Mouse (Mus musculus) spleen, postnatal 4 days (tissue): ENCODE measurements at regions not wholly inside any gene's neighbourhood (a gene's known extent, or its start where the extent isn't known, plus 50 kb on each side); places are given as distances from the start of the nearest gene placed in this dataset.
"Not testable (repeated sequence)": the region's sequence is repeated elsewhere in the genome, so short reads cannot be mapped to it uniquely, and the experiment has no call there.

Source experiments
- DNase-seq, 2 experiments: peaks; one replicate each; pipeline ENCODE4 v3.0.0; 2022; ENCODE audit warnings: low spot score in 2 of 2

DNA sequence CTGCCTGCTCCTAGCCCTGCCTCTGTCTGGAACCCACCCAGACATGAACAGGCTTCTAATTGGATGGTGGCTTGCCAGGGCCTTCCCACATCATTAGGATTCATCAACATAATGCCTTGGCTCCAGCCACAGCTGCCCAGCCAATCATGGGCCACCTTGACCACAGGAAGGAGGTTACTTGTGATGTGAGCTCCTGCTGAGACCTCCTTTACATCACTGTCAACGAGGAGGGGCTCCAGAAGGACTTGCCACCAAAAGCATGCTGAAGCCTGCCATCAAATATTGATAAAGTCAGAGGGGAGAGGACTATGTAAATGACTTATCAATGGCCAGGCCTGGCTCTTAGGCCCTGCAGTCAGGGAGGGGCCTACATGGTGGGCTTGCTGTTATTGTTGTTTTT, 175.6 kb downstream of the Map1s start:
- DNase-seq: not testable (repeated sequence)

DNA sequence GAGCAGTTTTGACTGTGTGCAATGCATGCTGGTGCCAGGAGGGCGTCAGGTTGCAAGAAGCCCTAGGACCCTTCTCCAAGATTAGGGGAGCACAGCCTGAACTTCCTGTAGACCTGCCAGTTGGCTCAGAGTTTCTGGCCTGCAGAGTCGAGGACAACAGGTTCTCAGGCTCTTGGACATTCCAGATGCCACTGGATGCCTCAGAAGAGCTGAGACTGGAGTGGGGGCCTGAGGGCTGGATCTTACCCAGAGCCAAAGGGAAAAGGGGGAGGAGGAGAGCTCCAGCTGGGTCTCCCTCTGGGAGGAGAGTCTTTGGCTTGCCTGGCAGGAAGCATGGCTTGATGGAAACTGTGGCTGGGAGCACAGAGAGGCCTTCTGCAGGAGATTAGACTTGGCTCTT, 145.4 kb upstream of the Myo9b start:
- DNase-seq: not testable (repeated sequence)

DNA sequence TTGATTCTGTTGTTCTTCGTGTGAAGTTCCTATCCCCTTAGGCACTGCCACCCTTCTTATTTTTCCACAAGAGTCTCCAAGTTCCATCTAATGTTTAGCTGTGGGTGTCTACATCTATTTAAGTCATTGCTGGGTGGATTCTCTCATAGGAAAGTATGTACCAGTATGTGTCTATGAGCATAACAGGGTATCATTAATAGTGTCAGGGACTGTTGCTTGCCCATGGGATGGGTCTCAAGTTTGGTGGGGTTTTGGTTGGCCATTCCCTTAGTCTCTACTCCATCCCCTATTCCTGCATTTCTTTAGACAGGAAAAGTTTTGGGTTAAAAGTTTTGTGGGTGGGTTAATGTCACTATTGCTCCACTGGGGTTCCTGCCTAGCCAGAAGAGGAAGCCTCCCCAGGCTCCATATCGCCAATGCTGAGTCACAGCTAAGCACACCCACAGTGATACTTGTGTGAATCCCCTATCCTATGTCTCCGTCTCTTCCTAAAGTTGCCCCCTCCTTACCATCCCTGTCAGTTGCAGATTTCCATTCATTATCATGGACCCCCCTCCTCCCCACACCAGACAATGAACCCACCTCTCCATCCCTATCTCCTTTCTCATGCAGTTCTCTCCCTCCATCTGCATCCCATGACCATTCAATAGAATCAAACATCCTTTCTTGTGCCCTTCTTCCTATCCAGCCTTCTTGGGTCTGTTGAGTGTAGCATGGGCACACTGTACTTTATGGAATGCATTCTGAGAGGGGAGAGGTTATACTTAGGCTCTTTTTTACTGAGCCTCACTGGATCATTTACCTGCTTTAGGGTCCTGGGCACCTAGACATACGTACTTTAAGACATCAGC, 141.9 kb upstream of the Myo9b start:
- DNase-seq: peak in 1 of 2 experiments; percentile 58

DNA sequence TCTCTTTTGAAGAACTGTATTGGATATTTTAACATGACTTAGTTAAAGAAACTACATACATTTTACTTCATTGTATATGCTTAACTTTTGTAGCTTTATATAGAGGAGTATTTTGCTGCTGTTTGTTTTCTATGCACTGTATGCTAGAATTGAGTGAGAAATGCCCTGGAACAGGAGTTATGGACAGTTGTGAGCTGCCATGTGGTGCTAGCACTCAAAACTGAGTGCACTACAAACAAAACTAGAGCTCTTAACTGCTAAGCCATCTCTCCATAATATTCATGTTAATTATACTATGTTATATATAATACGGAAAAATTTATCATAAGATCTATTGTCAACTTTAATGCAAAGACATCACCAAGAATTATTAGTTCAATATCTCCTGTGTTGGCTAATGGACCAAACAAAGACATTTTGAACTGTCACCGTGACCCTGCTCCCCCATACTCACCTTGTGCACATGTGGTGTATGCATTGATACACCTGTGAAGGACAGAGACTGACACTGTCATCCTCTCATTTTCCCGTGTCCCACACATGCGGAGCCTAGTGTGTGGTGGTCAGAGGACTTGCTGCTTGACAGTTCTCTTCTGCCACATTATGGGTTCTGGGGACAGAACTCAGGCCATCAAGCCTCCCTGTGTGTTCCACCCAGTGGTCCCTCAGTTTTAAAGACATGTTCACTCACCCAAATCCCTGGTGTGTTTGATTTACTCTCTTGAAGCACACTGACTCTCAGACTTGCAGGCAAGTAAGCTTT, 141.0 kb upstream of the Myo9b start:
- DNase-seq: peak in 1 of 2 experiments; percentile 63

DNA sequence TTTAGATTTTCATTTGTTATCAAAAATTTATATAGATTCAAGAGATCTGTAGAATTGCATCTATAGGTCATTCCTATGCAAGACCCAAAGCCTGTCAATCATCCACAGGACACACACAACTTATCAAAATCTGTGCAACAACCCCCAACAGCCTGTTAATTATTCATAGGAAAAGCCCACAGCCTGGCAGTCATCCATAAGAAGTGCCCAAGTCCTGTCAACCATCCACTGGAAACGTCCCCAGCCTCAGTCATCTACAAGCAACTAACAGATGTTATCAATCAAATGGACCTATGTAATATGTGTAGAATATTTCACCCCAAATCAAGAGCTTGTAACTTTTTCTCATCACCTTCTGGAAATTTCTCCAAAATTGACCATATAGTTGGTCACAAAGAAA, 139.6 kb upstream of the Myo9b start:
- not testable (repeated sequence) for DNase-seq

DNA sequence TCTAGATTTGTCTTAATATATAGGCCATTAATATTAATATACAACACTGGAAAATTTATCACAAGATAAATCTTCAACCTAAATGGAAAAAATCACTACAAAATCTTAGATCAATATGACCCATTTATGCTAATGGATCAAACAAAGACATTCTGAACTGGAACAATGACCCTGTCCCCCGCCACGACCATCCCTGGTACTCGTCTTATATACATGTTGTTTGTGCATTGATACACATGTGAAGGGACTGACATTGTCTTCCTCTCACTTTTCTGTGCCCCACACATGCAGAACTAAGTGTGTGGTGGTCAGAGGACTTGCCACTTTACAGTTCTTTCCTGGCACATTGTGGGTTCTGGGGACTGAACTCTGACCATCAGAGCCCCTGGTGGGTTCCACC, 135.4 kb upstream of the Myo9b start:
- not testable (repeated sequence) for DNase-seq

DNA sequence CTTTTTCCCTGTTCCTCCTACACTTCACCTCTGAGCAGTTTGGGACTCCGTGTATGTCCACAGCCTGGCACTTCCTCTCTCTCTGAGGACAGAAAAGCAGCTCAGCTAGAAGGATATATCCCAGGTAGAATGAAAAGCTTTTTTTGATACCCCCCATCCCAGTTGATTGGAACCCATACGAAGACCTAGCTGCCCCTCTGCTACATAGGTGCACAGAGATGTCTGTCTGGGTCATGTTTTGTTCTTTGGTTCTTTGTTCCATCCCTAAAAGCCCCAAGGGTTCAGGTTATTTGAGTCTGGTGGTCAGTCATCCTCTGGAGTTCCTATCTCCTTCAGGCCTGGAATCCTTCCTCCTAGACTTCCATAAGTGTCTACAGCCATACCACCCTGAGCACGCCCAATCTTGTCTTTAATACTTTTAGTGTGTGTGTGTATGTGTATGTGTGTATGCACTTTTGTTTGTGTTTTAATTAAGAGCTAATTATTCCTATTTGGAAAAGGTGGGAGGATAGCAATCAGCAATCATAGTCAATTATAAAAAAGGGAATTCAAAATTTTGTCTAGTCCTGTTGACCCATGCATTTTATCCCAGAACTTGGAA, 130.0 kb upstream of the Myo9b start:
- not testable (repeated sequence) for DNase-seq

DNA sequence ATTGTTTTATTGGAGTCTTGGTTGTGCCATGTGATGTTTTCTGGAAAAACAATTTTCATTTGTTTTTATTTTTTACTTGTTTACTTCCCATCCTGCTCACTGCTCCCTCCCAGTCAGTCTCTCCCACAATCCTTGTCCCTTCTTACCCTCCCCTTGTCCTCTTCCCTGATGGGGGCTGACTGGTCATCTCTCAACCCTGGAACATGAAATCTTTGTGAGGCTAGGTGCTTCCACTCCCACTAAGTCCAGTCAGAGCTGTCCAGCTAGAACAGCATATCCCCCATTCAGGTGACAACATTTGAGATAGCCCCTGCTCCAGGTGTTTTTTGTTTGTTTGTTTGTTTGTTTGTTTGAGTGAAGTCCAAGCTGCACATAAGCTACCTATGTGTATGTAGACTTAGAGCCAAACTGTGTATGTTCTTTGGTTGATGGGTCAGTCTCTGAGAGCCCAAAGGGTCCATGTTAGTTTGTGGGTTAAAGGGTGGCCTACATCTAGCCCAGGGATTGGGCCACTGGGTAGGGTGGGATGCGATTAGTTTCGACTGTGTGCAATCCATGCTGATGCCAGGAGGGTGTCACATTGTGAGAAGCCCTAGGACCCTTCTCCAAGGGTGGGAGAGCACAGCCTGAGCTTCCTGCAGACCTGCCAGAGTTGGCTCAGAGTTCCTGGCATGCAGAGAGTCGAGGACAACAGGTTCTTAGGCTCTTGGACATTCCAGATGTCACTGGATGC, 100.9 kb upstream of the Myo9b start:
- DNase-seq: not testable (repeated sequence)

DNA sequence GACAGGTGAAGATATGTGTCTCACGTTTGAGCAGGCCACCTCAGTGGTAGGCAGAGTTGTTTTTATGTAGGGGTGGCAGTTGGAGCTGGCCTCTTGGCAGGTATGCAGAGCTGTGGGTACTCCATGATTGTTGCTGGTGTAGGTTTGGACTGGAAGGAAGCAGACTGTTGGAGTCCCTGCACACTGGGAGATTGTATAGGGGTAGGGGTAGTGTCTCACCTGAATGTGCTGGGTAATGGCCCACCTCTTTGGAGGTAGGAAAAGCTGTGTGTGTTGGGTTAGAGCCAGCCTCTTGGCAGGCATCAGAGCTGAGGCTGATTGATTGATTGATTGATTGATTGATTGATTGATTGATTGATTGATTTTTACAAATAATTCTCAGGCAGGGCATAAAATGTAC, 79.6 kb upstream of the Myo9b start:
- DNase-seq: not testable (repeated sequence)

DNA sequence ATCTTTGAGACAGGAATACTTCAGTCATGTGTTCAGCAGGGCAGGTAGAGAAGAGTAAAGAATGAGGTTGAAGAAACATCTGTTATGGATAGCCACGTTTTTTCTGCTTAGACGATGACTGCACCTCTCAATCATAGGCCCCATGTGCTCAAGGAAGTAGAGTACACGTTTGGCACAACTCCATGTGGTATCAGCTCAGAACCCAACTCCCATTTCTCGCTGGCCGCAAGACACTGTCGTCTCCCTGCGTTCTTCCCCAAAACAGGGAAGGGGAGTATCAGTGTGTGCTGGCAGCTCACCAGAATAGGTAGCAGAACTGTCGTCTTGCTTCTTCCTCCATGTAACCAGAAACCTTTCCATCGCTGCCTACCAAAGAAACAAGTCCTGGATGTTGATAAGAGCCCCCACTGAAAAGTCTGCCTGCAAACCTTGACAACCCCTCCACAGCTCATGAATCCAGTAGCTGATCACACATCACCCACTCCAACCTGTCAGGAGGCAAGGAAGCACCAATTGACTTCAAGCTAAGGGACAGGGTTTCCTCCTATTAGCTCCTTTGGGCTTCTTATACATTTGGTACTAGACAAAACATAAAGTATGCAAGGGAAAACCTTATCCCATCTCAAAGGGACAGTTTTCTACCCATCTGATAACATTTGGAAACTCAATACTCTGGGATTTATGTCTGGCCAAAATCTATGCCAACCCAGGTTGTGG, 77.3 kb upstream of the Myo9b start:
- not testable (repeated sequence) for DNase-seq
